Mouse (Mus musculus) hindbrain, postnatal 0 days (tissue): ENCODE measurements at regions not wholly inside any gene's neighbourhood (a gene's known extent, or its start where the extent isn't known, plus 50 kb on each side); places are given as distances from the start of the nearest gene placed in this dataset.
"Not testable (repeated sequence)": the region's sequence is repeated elsewhere in the genome, so short reads cannot be mapped to it uniquely, and the experiment has no call there.

Experiments
- ATAC-seq: fragments of 200-750 bp; cut with Nextera tagmentation; 2 replicates; pipeline ENCODE4 v1.8.0; 2017; ENCODE audit warnings: mild to moderate bottlenecking, moderate TSS enrichment, moderate library complexity
- DNase-seq: peaks from one replicate; pipeline ENCODE4 v3.0.0-alpha.2; 2015; ENCODE audit warnings: low spot score
- H3K27ac ChIP-seq: fragments of 300-500 bp; sonication (generic); 2 replicates; pipeline ENCODE4 v1.5.1; 2014; ENCODE audit warnings: mild to moderate bottlenecking
- H3K27me3 ChIP-seq: fragments of 300-500 bp; sonication (generic); 2 replicates; pipeline ENCODE4 v1.6.1; 2014; ENCODE audit warnings: low read length, mixed read lengths; ENCODE audit not compliant: insufficient read depth
- H3K36me3 ChIP-seq: fragments of 300-500 bp; sonication (generic); 2 replicates; pipeline ENCODE4 v1.6.1; 2014; ENCODE audit warnings: low read length, mixed read lengths; ENCODE audit not compliant: insufficient read depth
- H3K4me1 ChIP-seq: fragments of 300-500 bp; sonication (generic); 2 replicates; pipeline ENCODE4 v1.6.1; 2014; ENCODE audit warnings: antibody characterized with exemption, low read length, mixed read lengths; ENCODE audit not compliant: insufficient read depth
- H3K4me2 ChIP-seq: fragments of 300-500 bp; sonication (generic); 2 replicates; pipeline ENCODE4 v1.6.1; 2014; ENCODE audit warnings: low read depth, mild to moderate bottlenecking, low read length, moderate library complexity, mixed read lengths
- H3K4me3 ChIP-seq: fragments of 300-500 bp; sonication (generic); 2 replicates; pipeline ENCODE4 v1.5.1; 2014; ENCODE audit warnings: low read length
- H3K9ac ChIP-seq: fragments of 300-500 bp; sonication (generic); replicated peaks from 2 replicates; pipeline ENCODE4 v1.6.1; 2014; ENCODE audit warnings: mild to moderate bottlenecking, low read length, moderate library complexity, mixed read lengths
- H3K9me3 ChIP-seq: fragments of 300-500 bp; sonication (generic); 2 replicates; pipeline ENCODE4 v1.6.1; 2016; ENCODE audit warnings: low read length, mixed read lengths
- CTCF ChIP-seq: IDR thresholded peaks from 2 replicates; pipeline ENCODE4 v1.5.1; 2016; ENCODE audit warnings: antibody characterized with exemption, control low read depth, low read depth
- WGBS: fragments of 180-500 bp; shearing (Covaris S2); extraction: QIAGEN DNeasy Blood & Tissue Kit; methylation state at CpG from one replicate; pipeline ENCODE4 v1.1.7; 2014; 5-methylcytosine and 5-hydroxymethylcytosine counted together

- Histone ChIP-seq H3K4me1 (no peaks in the 10 kb centered on the region), H3K4me3 (no peak overlapping the region), H3K4me2 (no peak overlapping the region), H3K27me3 (no peaks in the 10 kb centered on the region), H3K9me3 (no peaks in the 10 kb centered on the region), H3K9ac (no peak overlapping the region), H3K27ac (no peak overlapping the region), H3K36me3 (no peaks in the 10 kb centered on the region)
- TF ChIP-seq CTCF = no peak
- no peak for DNase-seq
- WGBS = 74% methylated on average over 1 of the region's 1 CpGs
- no peak for ATAC-seq
These were observed 128.2 kb upstream of the 2210010C04Rik start for GRCm38 (mm10) chr6:41163491-41163890.

- Histone ChIP-seq H3K27ac (no peak overlapping the region), H3K4me2 (no peak overlapping the region), H3K9ac (no peak overlapping the region), H3K27me3 (no peaks in the 10 kb centered on the region), H3K36me3 (no peaks in the 10 kb centered on the region), H3K4me1 (no peaks in the 10 kb centered on the region), H3K9me3 (no peaks in the 10 kb centered on the region), H3K4me3 (no peak overlapping the region)
- DNase-seq = no peak
- 75% methylated on average over 1 of the region's 1 CpGs for WGBS
- TF ChIP-seq CTCF = no peak
- ATAC-seq = no peak
These were observed 126.4 kb upstream of the 2210010C04Rik start for GRCm38 (mm10) chr6:41161693-41162092.

GRCm38 (mm10) chr6:41152101-41152500 lies 116.8 kb upstream of the 2210010C04Rik start:
- no peak for TF ChIP-seq CTCF
- DNase-seq (no peak), ATAC-seq (no peak)
- Histone ChIP-seq H3K4me2 (no peak overlapping the region), H3K27me3 (no peaks in the 10 kb centered on the region), H3K4me1 (no peaks in the 10 kb centered on the region), H3K9me3 (no peaks in the 10 kb centered on the region), H3K4me3 (no peak overlapping the region), H3K36me3 (no peaks in the 10 kb centered on the region), H3K27ac (no peak overlapping the region), H3K9ac (no peak overlapping the region)
- 91% methylated on average over 7 of the region's 7 CpGs for WGBS

GRCm38 (mm10) chr6:41151542-41151941 lies 116.2 kb upstream of the 2210010C04Rik start:
- Histone ChIP-seq H3K4me3 (no peak overlapping the region), H3K27ac (no peak overlapping the region), H3K9ac (no peak overlapping the region), H3K36me3 (no peaks in the 10 kb centered on the region), H3K4me2 (no peak overlapping the region), H3K27me3 (no peaks in the 10 kb centered on the region), H3K9me3 (no peaks in the 10 kb centered on the region), H3K4me1 (no peaks in the 10 kb centered on the region)
- no peak for TF ChIP-seq CTCF
- DNase-seq (no peak), ATAC-seq (no peak)
- 90% methylated on average over 3 of the region's 3 CpGs for WGBS

- no peak for DNase-seq
- Histone ChIP-seq H3K4me1 (no peaks in the 10 kb centered on the region), H3K36me3 (no peaks in the 10 kb centered on the region), H3K4me2 (no peak overlapping the region), H3K9ac (no peak overlapping the region), H3K9me3 (no peaks in the 10 kb centered on the region), H3K27me3 (no peaks in the 10 kb centered on the region), H3K4me3 (no peak overlapping the region), H3K27ac (no peak overlapping the region)
- 90% methylated on average over 1 of the region's 1 CpGs for WGBS
- ATAC-seq = no peak
- no peak for TF ChIP-seq CTCF
These were observed 105.6 kb upstream of the 2210010C04Rik start for GRCm38 (mm10) chr6:41140916-41141315.

GRCm38 (mm10) chr6:41137401-41137777 lies 102.1 kb upstream of the 2210010C04Rik start:
- not testable (repeated sequence) for H3K4me2 ChIP-seq, H3K36me3 ChIP-seq, H3K4me3 ChIP-seq, DNase-seq, H3K27ac ChIP-seq, H3K9me3 ChIP-seq, H3K27me3 ChIP-seq, H3K4me1 ChIP-seq, H3K9ac ChIP-seq
- ATAC-seq = peak; percentile 38; the same call in 1 of the 2 replicates
- 39% methylated on average over 2 of the region's 2 CpGs for WGBS

- ATAC-seq = peak; percentile 78
- WGBS = 26% methylated on average over 6 of the region's 6 CpGs
- H3K4me2 ChIP-seq = no peak overlapping the region
- no peaks in the 10 kb centered on the region for H3K9me3 ChIP-seq
- no peaks in the 10 kb centered on the region for H3K36me3 ChIP-seq
- DNase-seq = peak; percentile 90
- H3K27ac ChIP-seq = no peak overlapping the region
- H3K4me3 ChIP-seq = no peak overlapping the region
- no peaks in the 10 kb centered on the region for H3K27me3 ChIP-seq
- H3K9ac ChIP-seq = no peak overlapping the region
- no peaks in the 10 kb centered on the region for H3K4me1 ChIP-seq
- peak; percentile 91 for TF ChIP-seq CTCF
These were observed 101.5 kb upstream of the 2210010C04Rik start for GRCm38 (mm10) chr6:41136717-41137400.
